Mouse (Mus musculus): ENCODE data around the gene Rreb1. TPM values are rescaled to one million over a fixed set of nuclear protein-coding genes. Genes with fewer than 3 reads are reported as not detected.
A peak's percentile ranks its signal among the peaks of the same experiment; 100 is the strongest.

Gene Rreb1
- polyA plus RNA-seq, 1 experiment from 2014 or later = 2.6 TPM

DNA sequence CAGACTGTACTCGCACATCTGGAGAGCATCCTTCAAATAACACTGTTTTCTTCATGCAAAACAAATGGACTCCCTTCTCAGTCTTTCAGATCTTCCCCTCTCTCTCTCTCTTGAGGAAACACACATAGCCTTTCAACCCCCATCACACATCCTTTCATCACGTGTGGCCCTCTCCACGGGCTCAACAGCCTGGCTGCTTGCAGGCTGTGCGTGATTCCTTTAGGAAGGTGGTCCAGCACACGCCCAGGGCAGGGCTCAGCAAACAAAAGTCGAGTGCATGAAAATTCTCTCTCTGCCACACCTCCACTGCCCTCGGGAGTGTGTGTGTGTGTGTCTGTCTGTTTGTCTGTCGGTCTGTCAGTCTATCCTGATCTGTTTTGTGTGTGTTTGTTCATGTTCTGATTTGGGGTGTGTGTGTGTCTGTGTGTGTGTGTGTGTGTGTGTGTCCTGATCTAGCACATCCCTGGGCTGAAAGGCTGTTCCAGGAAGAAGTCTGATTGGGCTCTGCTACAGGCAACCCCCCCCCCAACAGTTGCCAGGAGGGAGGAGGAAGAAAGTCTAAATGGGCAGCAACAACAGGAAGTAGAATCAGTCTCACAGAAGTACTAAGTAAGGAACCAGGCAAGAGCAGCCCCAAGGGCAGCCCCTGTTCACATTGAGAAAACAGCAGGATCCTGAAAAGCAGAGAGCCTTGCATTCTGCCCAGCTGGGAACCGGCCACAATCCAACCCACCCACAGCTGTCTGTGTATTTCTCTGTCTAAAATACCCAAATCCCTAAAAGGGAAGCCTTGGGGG is 26.8 kb upstream of the Rreb1 start:
- H3K4me3 ChIP-seq (ENCODE audit: low read depth, low read length) = no peak overlapping the region
- H3K4me1 ChIP-seq (ENCODE audit: control insufficient read depth, insufficient read depth, low read length) = peaks cover 5% of the 10 kb centered on the region
- H3K27me3 ChIP-seq (ENCODE audit: control insufficient read depth, insufficient read depth, low read depth, low read length) = no peaks in the 10 kb centered on the region
- ATAC-seq = no peak
- no peak overlapping the region for H3K9ac ChIP-seq (ENCODE audit: low read depth, low read length)
- no peaks in the 10 kb centered on the region for H3K9me3 ChIP-seq (replicated peaks; ENCODE audit: control insufficient read depth, low read length, poor library complexity, severe bottlenecking)
- WGBS = 49% methylated on average over 9 of the region's 9 CpGs
- H3K36me3 ChIP-seq (ENCODE audit: control insufficient read depth, insufficient read depth, low read length) = no peaks in the 10 kb centered on the region
- no peak overlapping the region for H3K27ac ChIP-seq (ENCODE audit: low read length)
- H3K4me2 ChIP-seq (ENCODE audit: low read length) = no peak overlapping the region

DNA sequence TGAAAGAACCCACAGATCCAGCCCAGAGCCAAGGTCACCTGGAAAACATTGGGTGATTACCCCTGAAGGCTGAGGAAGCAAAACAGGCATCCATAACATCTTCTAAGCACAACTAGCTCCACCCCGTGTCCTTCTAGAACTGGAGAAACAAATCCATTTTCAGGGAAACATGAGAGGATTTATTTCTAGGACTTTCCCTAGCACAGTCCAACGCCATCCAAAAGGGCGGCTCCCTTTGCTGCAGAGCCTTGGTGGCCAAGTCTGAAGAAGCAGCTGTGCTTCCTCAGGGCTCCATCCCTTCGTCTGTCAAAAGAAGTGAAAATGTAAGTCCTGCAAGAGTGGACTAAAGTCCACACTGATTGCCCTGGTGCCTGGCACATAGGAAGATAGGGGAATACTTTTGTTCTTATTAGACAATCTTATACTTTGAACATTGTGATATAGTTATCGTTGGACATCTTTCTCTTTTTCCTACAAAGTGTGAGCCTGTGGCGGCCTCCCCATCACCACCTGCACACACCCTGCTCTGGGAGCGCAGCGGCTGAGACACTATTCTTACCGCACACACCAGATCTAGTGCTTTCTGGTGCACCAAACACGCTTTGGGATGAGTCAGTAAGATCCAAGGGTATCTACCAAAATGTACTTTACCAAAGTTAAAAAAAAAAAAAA is 18.7 kb upstream of the Rreb1 start:
- Histone ChIP-seq H3K9me3 (replicated peaks; ENCODE audit: control insufficient read depth, low read length, poor library complexity, severe bottlenecking) (no peaks in the 10 kb centered on the region), H3K4me2 (ENCODE audit: low read length) (no peak overlapping the region), H3K4me3 (ENCODE audit: low read depth, low read length) (no peak overlapping the region), H3K27ac (ENCODE audit: low read length) (no peak overlapping the region), H3K9ac (ENCODE audit: low read depth, low read length) (no peak overlapping the region), H3K36me3 (ENCODE audit: control insufficient read depth, insufficient read depth, low read length) (no peaks in the 10 kb centered on the region), H3K4me1 (ENCODE audit: control insufficient read depth, insufficient read depth, low read length) (peaks cover 6% of the 10 kb centered on the region; the same call in 1 of the 2 replicates), H3K27me3 (ENCODE audit: control insufficient read depth, insufficient read depth, low read depth, low read length) (peaks cover 12% of the 10 kb centered on the region)
- 87% methylated on average over 10 of the region's 10 CpGs for WGBS
- no peak for ATAC-seq

DNA sequence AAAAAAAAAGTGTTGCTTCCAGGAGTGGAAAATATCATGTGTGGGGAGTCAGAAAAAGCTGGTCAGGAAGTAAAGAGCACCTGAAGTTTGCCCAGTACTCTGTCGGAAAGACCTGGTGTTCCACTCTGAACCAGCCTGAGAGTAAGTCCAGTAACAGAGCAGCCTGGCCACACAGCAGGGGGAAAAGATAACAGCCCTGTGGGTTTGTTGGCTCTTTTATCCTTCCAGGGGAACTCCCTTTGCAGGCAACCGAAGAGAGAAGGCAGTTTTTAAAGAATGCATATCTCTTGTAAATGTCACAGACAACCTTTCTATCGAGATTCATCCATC is 18.2 kb upstream of the Rreb1 start:
- Histone ChIP-seq H3K4me3 (ENCODE audit: low read depth, low read length) (no peak overlapping the region), H3K36me3 (ENCODE audit: control insufficient read depth, insufficient read depth, low read length) (no peaks in the 10 kb centered on the region), H3K27ac (ENCODE audit: low read length) (no peak overlapping the region), H3K9ac (ENCODE audit: low read depth, low read length) (no peak overlapping the region), H3K4me2 (ENCODE audit: low read length) (no peak overlapping the region), H3K27me3 (ENCODE audit: control insufficient read depth, insufficient read depth, low read depth, low read length) (peaks cover 12% of the 10 kb centered on the region), H3K4me1 (ENCODE audit: control insufficient read depth, insufficient read depth, low read length) (peaks cover 6% of the 10 kb centered on the region; the same call in 1 of the 2 replicates), H3K9me3 (replicated peaks; ENCODE audit: control insufficient read depth, low read length, poor library complexity, severe bottlenecking) (no peaks in the 10 kb centered on the region)
- no peak for ATAC-seq
- 17% methylated on average over 3 of the region's 3 CpGs for WGBS

DNA sequence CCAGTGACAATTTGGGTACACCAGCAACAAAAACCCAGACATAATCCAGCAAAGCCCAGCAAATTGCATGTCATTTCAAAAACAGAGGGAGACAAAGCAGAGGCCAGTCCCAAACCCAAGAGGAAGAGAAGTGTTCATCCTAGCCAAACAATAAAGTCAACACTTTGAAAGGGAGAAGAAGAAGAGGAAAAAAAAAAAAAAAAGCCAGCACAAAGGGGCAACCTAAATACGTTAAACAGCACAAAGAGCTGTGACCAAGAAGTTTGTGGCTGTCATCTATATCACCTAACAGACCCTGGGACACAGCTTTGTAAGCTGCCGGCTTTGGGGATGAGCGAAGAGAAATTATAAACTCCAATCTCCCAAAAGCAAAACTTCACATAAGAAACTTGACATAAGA is 17.8 kb upstream of the Rreb1 start:
- ATAC-seq = no peak
- peaks cover 6% of the 10 kb centered on the region; the same call in 1 of the 2 replicates for H3K4me1 ChIP-seq (ENCODE audit: control insufficient read depth, insufficient read depth, low read length)
- no peak overlapping the region for H3K4me3 ChIP-seq (ENCODE audit: low read depth, low read length)
- 30% methylated on average over 3 of the region's 3 CpGs for WGBS
- no peak overlapping the region for H3K27ac ChIP-seq (ENCODE audit: low read length)
- peaks cover 12% of the 10 kb centered on the region for H3K27me3 ChIP-seq (ENCODE audit: control insufficient read depth, insufficient read depth, low read depth, low read length)
- H3K4me2 ChIP-seq (ENCODE audit: low read length) = no peak overlapping the region
- H3K9me3 ChIP-seq (replicated peaks; ENCODE audit: control insufficient read depth, low read length, poor library complexity, severe bottlenecking) = no peaks in the 10 kb centered on the region
- H3K9ac ChIP-seq (ENCODE audit: low read depth, low read length) = no peak overlapping the region
- H3K36me3 ChIP-seq (ENCODE audit: control insufficient read depth, insufficient read depth, low read length) = no peaks in the 10 kb centered on the region

DNA sequence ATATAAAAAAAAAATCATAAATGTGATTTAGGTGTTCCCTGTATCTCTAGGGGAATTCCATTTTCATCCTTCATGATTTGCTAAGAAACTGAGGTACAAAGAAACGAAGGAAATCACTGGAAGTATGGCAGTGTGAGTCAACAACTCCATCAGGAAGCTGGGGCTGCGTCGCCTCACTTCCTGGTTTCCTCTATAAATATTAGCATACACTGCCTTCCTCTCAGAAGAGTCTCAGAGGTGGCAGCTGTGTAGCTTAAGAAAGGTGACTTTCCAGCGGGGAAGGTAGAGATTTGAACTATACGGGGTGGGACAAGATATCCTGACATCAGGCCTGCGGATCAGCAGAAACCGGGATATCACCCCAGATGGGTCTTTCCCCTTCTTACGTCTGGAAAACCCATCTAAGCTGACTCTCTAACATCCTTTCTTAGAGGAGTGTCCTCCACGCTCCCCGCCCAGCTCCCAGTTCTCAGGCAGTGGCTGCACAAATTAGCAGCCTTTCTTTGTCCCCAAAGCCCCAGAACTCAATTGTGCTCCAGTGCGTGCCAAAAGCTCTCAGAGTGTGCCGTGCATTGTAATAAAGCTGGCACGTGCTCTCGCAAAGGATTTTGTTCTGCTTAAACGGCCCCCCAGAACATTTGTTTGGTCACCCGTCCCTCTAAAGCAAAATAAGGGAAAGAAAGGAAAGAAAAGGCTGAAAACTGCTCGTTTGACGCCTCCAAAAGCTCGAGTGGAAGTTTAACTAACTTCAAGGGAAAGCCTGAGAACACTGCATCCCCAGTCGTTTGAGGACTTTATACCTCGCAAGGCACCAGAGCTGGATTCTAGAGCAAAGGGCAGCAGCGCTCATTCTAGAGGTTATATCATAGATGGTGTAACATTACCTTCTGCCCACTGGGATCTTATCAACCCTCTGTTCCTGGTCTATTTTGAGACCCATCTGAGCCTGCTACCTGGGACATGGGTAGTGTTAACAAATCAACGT is 17.0 kb upstream of the Rreb1 start:
- Histone ChIP-seq H3K36me3 (ENCODE audit: control insufficient read depth, insufficient read depth, low read length) (no peaks in the 10 kb centered on the region), H3K4me1 (ENCODE audit: control insufficient read depth, insufficient read depth, low read length) (peaks cover 6% of the 10 kb centered on the region; the same call in 1 of the 2 replicates), H3K27ac (ENCODE audit: low read length) (no peak overlapping the region), H3K27me3 (ENCODE audit: control insufficient read depth, insufficient read depth, low read depth, low read length) (peaks cover 12% of the 10 kb centered on the region), H3K4me2 (ENCODE audit: low read length) (peak overlapping the region; percentile 53), H3K9ac (ENCODE audit: low read depth, low read length) (no peak overlapping the region; the same call in 1 of the 2 replicates), H3K4me3 (ENCODE audit: low read depth, low read length) (peak overlapping the region; percentile 14; the same call in 1 of the 2 replicates), H3K9me3 (replicated peaks; ENCODE audit: control insufficient read depth, low read length, poor library complexity, severe bottlenecking) (no peaks in the 10 kb centered on the region; the same call in 1 of the 2 replicates)
- WGBS = 11% methylated on average over 23 of the region's 23 CpGs
- 0 out of 2 replicates have a peak, but pooled peaks have one; percentile 42 for ATAC-seq

GRCm38 (mm10) chr13:37763800-37764407 is 14.3 kb upstream of the Rreb1 start:
- Histone ChIP-seq H3K27ac (ENCODE audit: low read length) (no peak overlapping the region), H3K9me3 (replicated peaks; ENCODE audit: control insufficient read depth, low read length, poor library complexity, severe bottlenecking) (no peaks in the 10 kb centered on the region; the same call in 1 of the 2 replicates), H3K36me3 (ENCODE audit: control insufficient read depth, insufficient read depth, low read length) (no peaks in the 10 kb centered on the region), H3K27me3 (ENCODE audit: control insufficient read depth, insufficient read depth, low read depth, low read length) (peaks cover 12% of the 10 kb centered on the region), H3K4me1 (ENCODE audit: control insufficient read depth, insufficient read depth, low read length) (peaks cover 6% of the 10 kb centered on the region; the same call in 1 of the 2 replicates), H3K9ac (ENCODE audit: low read depth, low read length) (no peak overlapping the region), H3K4me2 (ENCODE audit: low read length) (no peak overlapping the region), H3K4me3 (ENCODE audit: low read depth, low read length) (no peak overlapping the region)
- no peak for ATAC-seq
- WGBS = 73% methylated on average over 9 of the region's 9 CpGs

DNA sequence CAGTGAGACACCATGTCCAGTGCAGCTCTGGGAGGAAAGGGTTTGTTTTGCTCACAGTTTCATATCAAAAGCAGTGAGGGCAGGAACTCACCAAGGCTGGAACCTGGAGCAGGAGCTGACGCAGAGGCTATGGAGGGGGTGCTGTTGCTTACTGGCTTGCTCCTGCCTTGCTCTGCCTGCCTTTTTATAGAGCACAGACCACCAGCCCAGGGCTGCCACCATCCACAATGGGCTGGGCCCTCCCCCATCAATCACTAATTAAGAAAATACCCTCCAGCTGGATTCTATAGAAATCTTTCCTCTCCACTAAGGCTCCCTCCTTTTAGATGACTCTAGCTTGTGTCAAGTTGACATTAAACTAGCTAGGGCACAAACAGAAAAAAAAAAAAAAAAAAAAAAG is 8.4 kb upstream of the Rreb1 start:
- no peak overlapping the region for H3K9ac ChIP-seq (ENCODE audit: low read depth, low read length)
- no peak overlapping the region for H3K4me3 ChIP-seq (ENCODE audit: low read depth, low read length)
- WGBS = 9% methylated on average over 1 of the region's 1 CpGs
- no peaks in the 10 kb centered on the region for H3K27me3 ChIP-seq (ENCODE audit: control insufficient read depth, insufficient read depth, low read depth, low read length)
- H3K36me3 ChIP-seq (ENCODE audit: control insufficient read depth, insufficient read depth, low read length) = no peaks in the 10 kb centered on the region
- H3K4me1 ChIP-seq (ENCODE audit: control insufficient read depth, insufficient read depth, low read length) = no peaks in the 10 kb centered on the region
- H3K27ac ChIP-seq (ENCODE audit: low read length) = no peak overlapping the region
- no peak overlapping the region for H3K4me2 ChIP-seq (ENCODE audit: low read length)
- H3K9me3 ChIP-seq (replicated peaks; ENCODE audit: control insufficient read depth, low read length, poor library complexity, severe bottlenecking) = no peaks in the 10 kb centered on the region; the same call in 1 of the 2 replicates
- ATAC-seq = no peak

DNA sequence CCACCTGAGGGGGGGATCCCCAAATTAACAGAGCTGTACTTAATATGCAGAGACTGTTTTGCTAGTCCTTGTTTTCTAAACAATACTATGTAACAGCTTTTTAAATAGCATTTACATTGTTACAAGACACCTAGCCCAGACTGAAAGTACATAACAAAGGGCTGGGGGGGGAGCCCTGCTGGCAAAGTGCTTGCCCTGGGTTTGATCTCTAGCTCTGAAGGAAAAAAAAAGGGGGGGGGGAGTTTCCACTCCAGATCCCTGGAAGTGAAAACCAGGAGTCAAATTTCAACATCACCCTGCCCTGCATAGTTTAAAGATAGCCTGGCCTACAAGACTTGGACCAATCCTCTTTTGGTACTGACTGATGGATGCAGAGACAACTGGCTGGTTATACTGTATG is 4.7 kb upstream of the Rreb1 start:
- H3K9ac ChIP-seq (ENCODE audit: low read depth, low read length) = no peak overlapping the region
- peaks cover 16% of the 10 kb centered on the region for H3K27me3 ChIP-seq (ENCODE audit: control insufficient read depth, insufficient read depth, low read depth, low read length)
- no peak overlapping the region for H3K27ac ChIP-seq (ENCODE audit: low read length)
- H3K4me3 ChIP-seq (ENCODE audit: low read depth, low read length) = no peak overlapping the region
- H3K4me1 ChIP-seq (ENCODE audit: control insufficient read depth, insufficient read depth, low read length) = peaks cover 2% of the 10 kb centered on the region
- ATAC-seq = no peak
- no peak overlapping the region for H3K4me2 ChIP-seq (ENCODE audit: low read length)
- H3K36me3 ChIP-seq (ENCODE audit: control insufficient read depth, insufficient read depth, low read length) = no peaks in the 10 kb centered on the region
- H3K9me3 ChIP-seq (replicated peaks; ENCODE audit: control insufficient read depth, low read length, poor library complexity, severe bottlenecking) = no peaks in the 10 kb centered on the region
